Mouse (Mus musculus): ENCODE data around the gene Gfod1. TPM values are rescaled to one million over a fixed set of nuclear protein-coding genes. Genes with fewer than 3 reads are reported as not detected.

Gfod1 gene
- total RNA-seq, 1 experiment: 4.8 TPM

DNA sequence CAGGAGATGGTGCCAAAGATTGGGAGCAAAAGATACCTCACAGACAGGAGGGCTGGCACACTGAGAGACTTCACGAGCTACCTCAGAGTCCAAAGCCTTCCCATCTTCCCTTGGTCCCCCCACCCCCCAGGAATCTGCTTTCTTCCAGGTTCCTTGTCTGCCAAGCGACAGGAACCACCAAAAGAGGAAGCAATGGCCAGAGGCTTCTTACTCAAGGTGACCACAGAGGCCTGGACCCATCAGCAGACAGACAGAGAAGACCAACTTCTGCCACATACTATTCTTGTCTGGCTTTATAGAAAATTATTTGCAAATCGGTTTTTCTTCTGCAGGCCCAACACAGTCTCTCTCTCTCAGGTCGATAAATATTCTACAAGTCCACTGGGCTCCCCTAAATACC is 86.3 kb downstream of the Gfod1 start:
- Histone ChIP-seq H3K9me3 (ENCODE audit: control insufficient read depth, insufficient read depth, low read depth, low read length) (no peaks in the 10 kb centered on the region), H3K4me1 (ENCODE audit: control insufficient read depth in 2 of 2, insufficient read depth in 2 of 2, low read length in 2 of 2, poor library complexity in 1 of 2) (peaks cover 5 to 16% of the 10 kb centered on the region in 2 experiments; a peak in 3 of 4 replicates), H3K9ac (ENCODE audit: insufficient read depth, low read depth, low read length, poor library complexity, severe bottlenecking) (no peak overlapping the region), H3K4me3 (ENCODE audit: insufficient read depth in 1 of 2, low read depth in 1 of 2, low read length in 2 of 2, poor library complexity in 1 of 2, severe bottlenecking in 1 of 2) (no peak overlapping the region), H3K36me3 (ENCODE audit: control insufficient read depth, insufficient read depth, low read length, poor library complexity, severe bottlenecking) (no peaks in the 10 kb centered on the region), H3K27ac (ENCODE audit: insufficient read depth, low read depth, low read length, poor library complexity, severe bottlenecking) (no peak overlapping the region)
- TF ChIP-seq MAFK (IDR thresholded peaks at IDR 0.05; ENCODE audit: insufficient read depth, low read depth, low read length) (no peak), HCFC1 (IDR thresholded peaks at IDR 0.05; ENCODE audit: borderline replicate concordance, insufficient read depth, low read length) (no peak), ZNF384 (IDR thresholded peaks at IDR 0.05; ENCODE audit: low read depth, low read length) (no peak)
- DNase-seq (ENCODE audit: low read depth, low spot score): no peak
- in situ Hi-C loops (cut with MboI; ENCODE audit: low sequenced_read_pairs in 2 of 2, unreplicated experiment in 2 of 2): no loop called here

DNA sequence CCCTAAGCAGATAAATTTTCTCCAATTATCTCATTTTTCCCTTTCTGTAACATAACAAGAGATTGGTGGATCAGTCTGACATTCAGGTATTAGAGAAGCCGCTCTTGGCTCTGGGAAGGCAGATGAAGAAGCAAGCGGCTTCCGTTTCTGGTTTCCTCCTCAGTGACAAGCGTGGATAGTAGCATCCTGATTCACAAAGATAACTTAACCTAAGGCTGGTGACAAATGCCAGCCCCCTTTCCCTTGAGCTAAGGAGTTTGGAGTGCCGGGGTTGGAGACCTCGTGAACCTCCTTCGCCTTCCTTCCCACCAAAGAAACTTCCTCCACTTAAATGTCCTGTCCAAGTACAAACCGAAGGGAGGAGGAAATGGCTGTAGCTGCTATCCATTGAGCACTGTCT is 86.9 kb downstream of the Gfod1 start:
- Histone ChIP-seq H3K4me1 (ENCODE audit: control insufficient read depth in 2 of 2, insufficient read depth in 2 of 2, low read length in 2 of 2, poor library complexity in 1 of 2) (peaks cover 7 to 18% of the 10 kb centered on the region in 2 experiments; a peak in 3 of 4 replicates), H3K36me3 (ENCODE audit: control insufficient read depth, insufficient read depth, low read length, poor library complexity, severe bottlenecking) (no peaks in the 10 kb centered on the region), H3K27ac (ENCODE audit: insufficient read depth, low read depth, low read length, poor library complexity, severe bottlenecking) (no peak overlapping the region; the same call in 1 of the 2 replicates), H3K9me3 (ENCODE audit: control insufficient read depth, insufficient read depth, low read depth, low read length) (no peaks in the 10 kb centered on the region), H3K9ac (ENCODE audit: insufficient read depth, low read depth, low read length, poor library complexity, severe bottlenecking) (no peak overlapping the region), H3K4me3 (ENCODE audit: insufficient read depth in 1 of 2, low read depth in 1 of 2, low read length in 2 of 2, poor library complexity in 1 of 2, severe bottlenecking in 1 of 2) (no peak overlapping the region)
- in situ Hi-C loops (cut with MboI; ENCODE audit: low sequenced_read_pairs in 2 of 2, unreplicated experiment in 2 of 2): no loop called here
- no peak for DNase-seq (ENCODE audit: low read depth, low spot score)
- TF ChIP-seq CHD2 (IDR thresholded peaks at IDR 0.05; ENCODE audit: low read depth, low read length): no peak
- no peak for TF ChIP-seq ZC3H11A (IDR thresholded peaks at IDR 0.05; ENCODE audit: borderline replicate concordance, low read depth, low read length)
- TF ChIP-seq HCFC1 (IDR thresholded peaks at IDR 0.05; ENCODE audit: borderline replicate concordance, insufficient read depth, low read length): no peak
- TF ChIP-seq ZNF384 (IDR thresholded peaks at IDR 0.05; ENCODE audit: low read depth, low read length): no peak
- no peak for TF ChIP-seq MAFK (IDR thresholded peaks at IDR 0.05; ENCODE audit: insufficient read depth, low read depth, low read length)

DNA sequence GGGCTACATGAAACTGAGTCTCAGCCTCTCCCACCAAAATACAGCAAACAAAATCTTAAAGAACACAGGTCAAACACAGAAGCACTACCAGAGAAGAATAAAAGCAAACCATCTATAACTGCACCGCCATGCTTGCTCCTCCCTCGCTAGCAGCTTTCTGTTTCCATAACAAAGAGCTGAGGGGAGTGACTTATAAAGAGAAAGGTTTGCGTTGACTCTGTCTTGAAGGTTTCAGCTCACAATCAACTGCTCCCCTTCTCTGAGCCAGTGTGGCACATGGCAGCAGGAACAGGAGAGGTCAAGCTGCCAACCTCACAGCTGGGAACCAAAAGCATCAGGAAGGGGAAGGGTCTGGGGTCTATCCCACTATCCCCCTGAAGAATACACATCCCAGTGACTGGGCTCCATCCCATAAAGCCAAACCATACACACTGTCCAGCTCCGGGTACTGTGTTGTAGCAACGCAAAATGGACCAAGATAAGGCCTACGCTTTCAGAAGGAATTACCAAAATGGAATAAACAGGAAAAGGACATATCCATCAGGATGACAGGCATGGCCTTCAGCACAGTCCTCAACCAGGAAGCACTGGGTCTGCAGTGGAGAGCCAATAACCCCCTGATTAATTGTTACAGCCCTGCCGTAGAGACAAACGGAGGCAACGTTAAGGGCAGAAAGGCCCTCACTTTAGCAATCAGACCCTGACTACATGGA is 87.8 kb downstream of the Gfod1 start:
- H3K4me1 ChIP-seq (ENCODE audit: control insufficient read depth in 2 of 2, insufficient read depth in 2 of 2, low read length in 2 of 2, poor library complexity in 1 of 2): peaks cover 7 to 21% of the 10 kb centered on the region in 2 experiments; a peak in 3 of 4 replicates
- H3K9me3 ChIP-seq (ENCODE audit: control insufficient read depth, insufficient read depth, low read depth, low read length): no peaks in the 10 kb centered on the region
- peak overlapping the region; percentile 58 to 66; a peak in 3 of 4 replicates for H3K4me3 ChIP-seq (ENCODE audit: insufficient read depth in 1 of 2, low read depth in 1 of 2, low read length in 2 of 2, poor library complexity in 1 of 2, severe bottlenecking in 1 of 2)
- H3K27ac ChIP-seq (ENCODE audit: insufficient read depth, low read depth, low read length, poor library complexity, severe bottlenecking): peak overlapping the region; percentile 82
- DNase-seq (ENCODE audit: low read depth, low spot score): no peak
- H3K36me3 ChIP-seq (ENCODE audit: control insufficient read depth, insufficient read depth, low read length, poor library complexity, severe bottlenecking): no peaks in the 10 kb centered on the region
- H3K9ac ChIP-seq (ENCODE audit: insufficient read depth, low read depth, low read length, poor library complexity, severe bottlenecking): peak overlapping the region; percentile 50
- in situ Hi-C loops (cut with MboI; ENCODE audit: low sequenced_read_pairs in 2 of 2, unreplicated experiment in 2 of 2): no loop called here
- no peak for TF ChIP-seq ZC3H11A (IDR thresholded peaks at IDR 0.05; ENCODE audit: borderline replicate concordance, low read depth, low read length)
- no peak for TF ChIP-seq MAFK (IDR thresholded peaks at IDR 0.05; ENCODE audit: insufficient read depth, low read depth, low read length)
- no peak for TF ChIP-seq ZNF384 (IDR thresholded peaks at IDR 0.05; ENCODE audit: low read depth, low read length)
- TF ChIP-seq CHD2 (IDR thresholded peaks at IDR 0.05; ENCODE audit: low read depth, low read length): no peak
- TF ChIP-seq HCFC1 (IDR thresholded peaks at IDR 0.05; ENCODE audit: borderline replicate concordance, insufficient read depth, low read length): no peak

DNA sequence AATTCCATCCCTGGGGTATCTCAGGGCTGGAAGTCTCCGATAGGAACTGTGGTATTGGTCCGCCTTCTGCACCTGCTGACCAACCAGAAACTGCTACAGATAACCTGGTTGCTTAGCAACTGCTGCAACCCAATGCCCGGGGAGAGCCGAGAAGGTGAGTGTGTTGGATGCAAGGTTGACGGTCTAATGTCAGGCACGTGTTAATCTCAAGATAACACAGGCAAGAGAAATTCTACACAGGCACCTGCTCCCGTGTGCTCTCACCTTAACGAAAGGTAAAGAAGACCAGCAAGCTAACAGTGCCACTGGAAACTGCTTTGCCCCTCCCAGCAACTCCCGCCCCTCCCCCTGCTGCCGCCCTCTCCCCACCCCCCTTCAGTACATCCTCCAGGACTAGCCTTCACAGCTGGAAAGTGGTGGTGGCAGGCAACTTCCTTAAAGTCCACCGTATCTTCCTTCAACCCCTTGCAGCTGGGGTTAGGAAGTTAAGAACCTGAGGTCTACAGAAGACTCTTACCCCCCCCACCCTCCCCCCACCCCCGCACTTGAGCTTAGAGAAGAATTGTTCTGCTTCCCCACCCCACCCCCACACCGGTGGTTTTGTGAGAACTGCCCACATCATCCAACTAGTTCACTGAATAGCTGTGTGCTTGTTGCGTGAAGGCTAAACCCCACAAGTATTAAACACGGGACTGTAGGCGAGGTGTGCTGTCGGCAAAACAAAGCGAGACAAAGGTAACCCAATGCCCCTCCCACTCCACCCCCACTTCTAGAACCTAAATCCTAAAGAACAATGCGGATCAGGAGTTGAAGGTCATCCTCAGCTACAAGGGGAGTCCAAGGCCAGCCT is 88.6 kb downstream of the Gfod1 start:
- Histone ChIP-seq H3K4me3 (ENCODE audit: insufficient read depth in 1 of 2, low read depth in 1 of 2, low read length in 2 of 2, poor library complexity in 1 of 2, severe bottlenecking in 1 of 2) (peak overlapping the region; percentile 58 to 66), H3K9ac (ENCODE audit: insufficient read depth, low read depth, low read length, poor library complexity, severe bottlenecking) (peak overlapping the region; percentile 50), H3K27ac (ENCODE audit: insufficient read depth, low read depth, low read length, poor library complexity, severe bottlenecking) (peak overlapping the region; percentile 82), H3K36me3 (ENCODE audit: control insufficient read depth, insufficient read depth, low read length, poor library complexity, severe bottlenecking) (no peaks in the 10 kb centered on the region), H3K4me1 (ENCODE audit: control insufficient read depth in 2 of 2, insufficient read depth in 2 of 2, low read length in 2 of 2, poor library complexity in 1 of 2) (peaks cover 7 to 22% of the 10 kb centered on the region in 2 experiments; a peak in 3 of 4 replicates), H3K9me3 (ENCODE audit: control insufficient read depth, insufficient read depth, low read depth, low read length) (no peaks in the 10 kb centered on the region)
- in situ Hi-C loops (cut with MboI; ENCODE audit: low sequenced_read_pairs in 2 of 2, unreplicated experiment in 2 of 2): no loop called here
- TF ChIP-seq HCFC1 (IDR thresholded peaks at IDR 0.05; ENCODE audit: borderline replicate concordance, insufficient read depth, low read length): no peak
- no peak for TF ChIP-seq MAFK (IDR thresholded peaks at IDR 0.05; ENCODE audit: insufficient read depth, low read depth, low read length)
- no peak for TF ChIP-seq ZNF384 (IDR thresholded peaks at IDR 0.05; ENCODE audit: low read depth, low read length)
- no peak for TF ChIP-seq ZC3H11A (IDR thresholded peaks at IDR 0.05; ENCODE audit: borderline replicate concordance, low read depth, low read length)
- no peak for TF ChIP-seq CHD2 (IDR thresholded peaks at IDR 0.05; ENCODE audit: low read depth, low read length)
- DNase-seq (ENCODE audit: low read depth, low spot score): peak; percentile 59

Data from ES-E14 (cell line).